Mouse (Mus musculus) embryonic fibroblast, embryonic 13.5 days (primary cell): Measurements from ENCODE around the gene Cep72.
A peak's percentile ranks its signal among the peaks of the same experiment; 100 is the strongest.

Source experiments
- CTCF ChIP-seq: IDR thresholded peaks from 2 replicates; pipeline ENCODE4 v1.5.1; 2011; ENCODE audit warnings: mild to moderate bottlenecking, control low read depth, low read length, moderate library complexity, borderline replicate concordance; ENCODE audit not compliant: insufficient read depth
- POLR2A ChIP-seq: IDR thresholded peaks from 2 replicates; pipeline ENCODE4 v1.6.1; 2011; ENCODE audit warnings: low read depth, mild to moderate bottlenecking, control low read depth, low read length, moderate library complexity

GRCm38 (mm10) chr13:74096715-74097363 is 34.7 kb upstream of the Cep72 start:
- TF ChIP-seq CTCF, result peak; percentile 69; the same call in 1 of the 2 replicates
- TF ChIP-seq POLR2A, result no peak
